Comparison of ENCODE assay signal across 20 mouse cellular contexts in genomic region chr5:41117658-41118057, GRCm38 (mm10).
"Had no signal": no experiment of that assay in that cellular context is flagged by ENCODE, and none has a peak within 500 bp of the region (broad histone marks: within the 10 kb centered on the region; RNA-seq: fewer than 3 reads in every experiment).

No protein-coding gene starts in this region.

- DNase-seq: kidney, adult 11 months; kidney, postnatal 25 days; layer of hippocampus, postnatal 36 days; liver, postnatal 0 days; lung, embryonic 14.5 days; midbrain, embryonic 14.5 days; thymus, adult 2 months; thymus, postnatal 14 days; thymus, postnatal 4 days had no signal

- H3K9me3 ChIP-seq: intestine, embryonic 15.5 days; limb, embryonic 12.5 days; limb, embryonic 15.5 days; neural tube, embryonic 13.5 days had no signal

- H3K4me1 ChIP-seq: intestine, embryonic 15.5 days; limb, embryonic 12.5 days; limb, embryonic 15.5 days; neural tube, embryonic 13.5 days had no signal

- H3K9ac ChIP-seq: intestine, embryonic 15.5 days; limb, embryonic 12.5 days; limb, embryonic 15.5 days; liver, embryonic 14.5 days; liver, postnatal 0 days; lung, embryonic 14.5 days; neural tube, embryonic 13.5 days had no signal

- H3K36me3 ChIP-seq: intestine, embryonic 15.5 days; limb, embryonic 12.5 days; limb, embryonic 15.5 days; neural tube, embryonic 13.5 days had no signal

- H3K27me3 ChIP-seq: intestine, embryonic 15.5 days; limb, embryonic 15.5 days; neural tube, embryonic 13.5 days had no signal

- H3K4me2 ChIP-seq: intestine, embryonic 15.5 days; limb, embryonic 12.5 days; limb, embryonic 15.5 days; liver, embryonic 11.5 days; lung, embryonic 14.5 days; midbrain, embryonic 11.5 days; neural tube, embryonic 13.5 days had no signal

- ATAC-seq: intestine, embryonic 15.5 days; liver, postnatal 0 days; lung, postnatal 0 days had no signal

- H3K4me3 ChIP-seq: intestine, embryonic 15.5 days; left cerebral cortex, adult 2 months; limb, embryonic 12.5 days; limb, embryonic 15.5 days; neural tube, embryonic 13.5 days had no signal

- H3K27ac ChIP-seq: intestine, embryonic 15.5 days; left cerebral cortex, adult 2 months; limb, embryonic 12.5 days; limb, embryonic 15.5 days; liver, embryonic 14.5 days; macrophage; neural tube, embryonic 13.5 days; stomach, postnatal 0 days had no signal
